Mouse (Mus musculus) intestine, embryonic 14.5 days (tissue): ENCODE results near the gene Ntng1. TPM values are rescaled to one million over a fixed set of nuclear protein-coding genes. Genes with fewer than 3 reads are reported as not detected.

Experiments
- polyA plus RNA-seq: library from polyadenylated mRNA; unstranded; fragments of >200 nt; fragmentation: Nextera tagmentation; extraction: Ambion mirVana; gene quantifications from 2 replicates; pipeline ENCODE4 v1.2.1, GENCODE M21; 2014

The Ntng1 gene
- polyA plus RNA-seq, 1 experiment from 2014 or later: 3.0 TPM

Other genes starting within 250 kb of the Ntng1 start
- 21.3 and 23.9 TPM in 2 replicates for gene Prmt6, start 107.0 kb upstream of the Ntng1 start, polyA plus RNA-seq